Comparison of ENCODE assay signal across 28 mouse cellular contexts in the genomic region with DNA sequence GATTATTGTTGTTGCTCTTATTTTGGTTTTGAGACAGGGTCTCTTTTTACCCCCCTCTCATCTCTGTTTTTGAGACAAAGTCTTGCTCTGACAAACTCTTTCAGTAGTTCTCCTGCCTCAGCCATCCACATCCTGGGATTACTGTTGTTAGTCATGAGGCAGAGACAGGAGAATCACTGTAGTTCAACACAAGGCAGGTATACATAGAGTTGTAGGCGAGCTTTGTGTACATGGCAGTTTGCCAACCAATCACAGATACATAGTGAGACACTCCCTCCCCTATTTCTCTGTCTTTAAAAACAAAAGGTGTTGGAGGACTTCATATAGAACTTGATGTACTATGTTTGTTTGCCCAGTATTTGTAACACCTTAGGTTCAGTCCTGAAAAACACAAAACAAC. TPM values are rescaled to one million over a fixed set of nuclear protein-coding genes. Genes with fewer than 3 reads are reported as not detected.
A peak's percentile ranks its signal among the peaks of the same experiment; 100 is the strongest.
DNase-seq lines count a peak whose midpoint lies in the region; ATAC-seq and TF ChIP-seq lines count a peak whose summit lies in the region.
"Had no signal": no experiment of that assay in that cellular context is flagged by ENCODE, and none has a peak within 500 bp of the region (broad histone marks: within the 10 kb centered on the region; RNA-seq: fewer than 3 reads in every experiment).

No protein-coding gene starts in this region.

- TF ChIP-seq CTCF in liver, postnatal 0 days (IDR thresholded peaks at IDR 0.05; ENCODE audit: low read depth) = no peak
- no peak for TF ChIP-seq CTCF in thymus, adult 2 months (IDR thresholded peaks at IDR 0.05; ENCODE audit: borderline replicate concordance, control insufficient read depth, extremely low read depth, insufficient read depth, low read length, poor library complexity)

- no peak overlapping the region for H3K9ac ChIP-seq in liver, postnatal 0 days (replicated peaks)
- H3K9ac ChIP-seq: embryonic facial prominence, embryonic 12.5 days; forebrain, embryonic 15.5 days; heart, embryonic 15.5 days; hindbrain, embryonic 14.5 days; midbrain, embryonic 15.5 days; neural tube, embryonic 12.5 days had no signal

- 40% methylated on average over 1 of the region's 1 CpGs for WGBS in liver, postnatal 0 days (ENCODE audit: insufficient replicate concordance)
- 82% methylated on average over 1 of the region's 1 CpGs for WGBS in thymus, adult 2 months

- H3K9me3 ChIP-seq in liver, postnatal 0 days (ENCODE audit: low read length) = no peaks in the 10 kb centered on the region
- H3K9me3 ChIP-seq: embryonic facial prominence, embryonic 12.5 days; forebrain, embryonic 15.5 days; heart, embryonic 10.5 days; heart, embryonic 15.5 days; megakaryocyte, embryonic 14.5 days; midbrain, embryonic 15.5 days; neural tube, embryonic 12.5 days had no signal

- H3K4me2 ChIP-seq in liver, postnatal 0 days (ENCODE audit: low read depth, low read length) = no peak overlapping the region
- H3K4me2 ChIP-seq: embryonic facial prominence, embryonic 12.5 days; forebrain, embryonic 15.5 days; heart, embryonic 15.5 days; hindbrain, embryonic 14.5 days; midbrain, embryonic 15.5 days; neural tube, embryonic 12.5 days had no signal

- TF ChIP-seq POLR2A in thymus, adult 2 months (IDR thresholded peaks at IDR 0.05; ENCODE audit: control insufficient read depth, extremely low read depth, insufficient read depth, low read length, poor library complexity) = no peak

- intact Hi-C loops in heart, postnatal 10 days (cut with DNase I) = no loop called here

- ATAC-seq in liver, postnatal 0 days = peak; percentile 89
- ATAC-seq: lung, postnatal 0 days; midbrain, embryonic 15.5 days; Patski had no signal

- H3K36me3 ChIP-seq in liver, postnatal 0 days (replicated peaks; ENCODE audit: insufficient read depth, low read length) = peaks cover 8% of the 10 kb centered on the region
- peaks cover 24% of the 10 kb centered on the region for H3K36me3 ChIP-seq in thymus, adult 2 months (ENCODE audit: control insufficient read depth, insufficient read depth, low read length)
- H3K36me3 ChIP-seq: midbrain, embryonic 15.5 days had no signal

- no peak overlapping the region for H3K4me3 ChIP-seq in liver, postnatal 0 days (ENCODE audit: low read depth, low read length)
- H3K4me3 ChIP-seq in thymus, adult 2 months (ENCODE audit: control insufficient read depth, insufficient read depth, low read length) = no peak overlapping the region
- H3K4me3 ChIP-seq: embryonic facial prominence, embryonic 12.5 days; forebrain, embryonic 15.5 days; heart, embryonic 10.5 days; heart, embryonic 15.5 days; megakaryocyte, embryonic 14.5 days; midbrain, embryonic 15.5 days; neural tube, embryonic 12.5 days had no signal

- H3K27me3 ChIP-seq in liver, postnatal 0 days (ENCODE audit: insufficient read depth, low read length) = no peaks in the 10 kb centered on the region
- H3K27me3 ChIP-seq in thymus, adult 2 months (ENCODE audit: control insufficient read depth, insufficient read depth, low read length) = no peaks in the 10 kb centered on the region
- H3K27me3 ChIP-seq: embryonic facial prominence, embryonic 12.5 days; forebrain, embryonic 15.5 days; heart, embryonic 15.5 days; megakaryocyte, embryonic 14.5 days; midbrain, embryonic 15.5 days; neural tube, embryonic 12.5 days; Patski had no signal

- DNase-seq in heart, adult 11 months = peak; percentile 55
- DNase-seq in heart, postnatal 10 days = no peak
- DNase-seq in liver, postnatal 0 days = no peak
- no peak for DNase-seq in liver
- peak; percentile 31 for DNase-seq in induced T-regulatory cell, adult 2 months (ENCODE audit: low read depth)
- DNase-seq in thymus, adult 2 months = no peak
- DNase-seq in adrenal gland, postnatal 36 days = no peak
- DNase-seq: cerebellum, adult 11-12 months; gastrocnemius, postnatal 10 days; kidney, adult 11 months; kidney, postnatal 14 days; left cerebral cortex, postnatal 4 days; lung, adult 18-20 months; lung, postnatal 4 days; spleen, adult 18-20 months; thymus, adult 18-20 months; thymus, postnatal 36 days had no signal

- peak; percentile 82 for TF ChIP-seq EP300 in liver, postnatal 0 days (IDR thresholded peaks at IDR 0.05; ENCODE audit: low read depth)

- H3K4me1 ChIP-seq in liver, postnatal 0 days (ENCODE audit: insufficient read depth) = peaks cover 12% of the 10 kb centered on the region; the same call in 1 of the 2 replicates
- H3K4me1 ChIP-seq in thymus, adult 2 months (replicated peaks; ENCODE audit: control insufficient read depth, insufficient read depth, low read length) = peaks cover 8% of the 10 kb centered on the region
- H3K4me1 ChIP-seq: embryonic facial prominence, embryonic 12.5 days; midbrain, embryonic 15.5 days; neural tube, embryonic 12.5 days had no signal

- H3K27ac ChIP-seq in liver, postnatal 0 days (ENCODE audit: low read depth) = peak overlapping the region; percentile 84
- H3K27ac ChIP-seq in thymus, adult 2 months (ENCODE audit: control insufficient read depth, insufficient read depth, low read length) = no peak overlapping the region
- H3K27ac ChIP-seq: embryonic facial prominence, embryonic 12.5 days; forebrain, embryonic 15.5 days; heart, embryonic 10.5 days; heart, embryonic 15.5 days; hindbrain, embryonic 14.5 days; midbrain, embryonic 15.5 days; neural tube, embryonic 12.5 days; stomach, postnatal 0 days had no signal

RNA-seq across cellular contexts. Expression of a gene that starts 16.0 kb away (rescaled TPM):
- 10 to 100 TPM; 26.5 to 27.3 TPM for total RNA-seq in heart, postnatal 10 days (2021)
- polyA plus RNA-seq in liver, postnatal 0 days (2015; fragmentation: Nextera tagmentation; extraction: Ambion mirVana) = 2.3 TPM in 2 replicates
- polyA plus RNA-seq in thymus, adult 2 months (2012; rRNA removed) = 161 and 186 TPM in 2 replicates
- 10 to 100 TPM; 37.3 to 48.0 TPM for total RNA-seq in adrenal gland, postnatal 36 days (2021)

Comparison
In these comparisons a context has a peak if more than half of its experiments do, and no peak if none do; other contexts are left out.
1. DNase-seq: peak in heart, adult 11 months (single experiment) and induced T-regulatory cell, adult 2 months (single experiment); none in heart, postnatal 10 days (0 of 2), liver, postnatal 0 days (single experiment), liver (single experiment), thymus, adult 2 months (single experiment) and adrenal gland, postnatal 36 days (0 of 2).